Mouse (Mus musculus): Measurements from ENCODE around the gene Ankrd13b.
"Not testable (repeated sequence)": the region's sequence is repeated elsewhere in the genome, so short reads cannot be mapped to it uniquely, and the experiment has no call there.

Gene Ankrd13b

DNA sequence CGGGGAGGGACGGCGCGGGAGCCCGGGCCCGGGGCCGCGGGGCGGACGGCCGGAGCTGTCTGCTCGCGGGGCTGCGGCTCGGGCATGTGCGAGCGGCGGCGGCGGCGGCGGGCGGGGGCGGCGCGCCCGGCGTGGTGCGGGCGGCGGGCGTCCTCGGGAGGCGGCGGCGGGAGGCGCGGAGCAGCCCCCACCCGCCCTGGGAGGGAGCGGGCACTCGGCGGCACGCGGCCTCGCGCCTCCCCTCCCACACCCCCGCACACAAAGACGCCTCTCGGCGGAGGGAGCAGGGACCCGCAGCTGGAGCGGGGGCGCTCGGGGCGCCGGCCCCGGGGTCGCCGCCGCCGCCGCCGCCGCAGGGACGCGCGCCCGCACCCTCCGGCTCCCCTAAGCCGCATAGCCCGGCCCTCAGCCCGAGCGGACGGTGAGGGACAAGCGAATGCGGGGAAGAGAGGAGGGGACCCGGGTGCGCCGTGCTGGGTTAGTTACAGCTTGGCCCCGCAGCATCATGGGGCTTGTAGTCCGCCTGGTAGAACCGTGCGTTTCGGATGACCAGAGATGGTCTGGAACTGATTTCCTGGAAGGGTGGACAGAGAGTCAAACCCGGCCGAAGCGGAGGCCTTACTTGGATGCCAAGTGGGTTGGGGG is at the start of gene Ankrd13b:
Gene Ankrd13b (minus strand): TSS at position 88 of the 645 bp plus-strand sequence.
- DNase-seq (ENCODE audit: extremely low read depth, low read depth) = no peak

DNA sequence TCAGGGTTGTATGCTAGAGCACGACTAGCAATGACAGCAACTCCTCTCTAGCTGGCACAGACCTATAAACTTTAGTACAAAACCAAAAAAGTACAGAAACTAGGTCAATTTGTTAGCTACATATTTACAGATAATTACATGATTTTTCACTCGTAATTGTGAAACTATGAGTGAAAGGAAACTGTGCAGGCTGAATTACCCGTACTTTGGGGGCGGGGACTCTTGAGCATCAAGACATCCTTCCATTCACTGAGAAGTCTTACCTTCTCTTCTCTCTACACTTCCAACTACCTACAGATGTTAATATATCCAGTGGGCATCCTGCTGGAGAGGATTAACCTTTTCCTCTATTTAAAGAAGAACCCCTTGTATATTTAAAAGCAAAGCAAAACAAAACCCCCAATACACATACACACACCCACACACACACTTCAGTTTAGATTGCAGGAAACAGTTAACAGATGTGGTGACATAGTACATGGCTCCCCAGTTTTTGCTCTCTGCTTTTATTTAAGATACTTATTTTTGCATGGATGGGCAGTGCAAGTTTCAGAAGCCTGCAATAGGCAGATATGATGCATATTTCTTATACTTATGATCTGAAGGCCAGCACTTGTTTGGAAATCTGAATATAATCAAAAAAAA is 42.8 kb upstream of the Ankrd13b start:
- no peak for DNase-seq (ENCODE audit: extremely low read depth, low read depth)

DNA sequence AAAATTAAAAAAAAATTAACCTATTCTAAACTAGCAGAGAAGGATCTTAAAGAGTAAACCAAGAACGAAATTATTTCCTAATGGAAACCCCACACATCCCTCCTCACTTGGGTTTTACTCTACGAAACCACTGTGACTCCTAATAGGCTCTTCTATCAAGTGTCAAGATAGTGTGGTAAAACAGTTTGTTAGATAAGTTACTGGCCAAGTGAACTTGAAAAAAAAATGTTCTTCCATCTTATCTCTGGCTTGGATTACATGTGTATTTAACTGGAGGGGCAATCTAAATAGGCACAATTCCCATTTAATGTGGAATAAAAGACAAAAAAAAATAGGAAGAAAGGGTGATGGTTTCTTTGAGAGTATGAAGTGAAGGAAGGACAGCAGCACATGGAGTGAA is 41.4 kb upstream of the Ankrd13b start:
- no peak for DNase-seq (ENCODE audit: extremely low read depth, low read depth)

DNA sequence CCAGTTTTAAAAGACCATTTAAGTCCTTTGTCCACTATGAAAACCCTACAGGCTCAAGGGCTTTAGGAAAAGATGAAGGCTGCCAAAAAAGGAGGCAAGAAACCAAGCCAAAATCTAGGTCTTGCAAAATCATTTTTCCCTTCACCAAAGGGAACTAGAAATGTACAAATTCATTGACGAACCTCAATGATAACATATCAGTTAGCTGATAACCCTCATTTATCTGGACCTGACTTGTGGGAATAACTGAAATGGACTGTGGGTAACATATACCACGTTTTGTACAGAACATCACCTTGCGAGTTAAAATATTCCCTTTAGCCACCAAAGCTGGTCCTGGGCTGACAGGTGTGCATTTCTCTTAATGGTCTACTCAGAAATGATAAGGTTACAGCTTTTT is 40.2 kb upstream of the Ankrd13b start:
- DNase-seq (ENCODE audit: extremely low read depth, low read depth) = no peak

- not testable (repeated sequence) for DNase-seq (ENCODE audit: extremely low read depth, low read depth)
These were observed 38.9 kb upstream of the Ankrd13b start for GRCm38 (mm10) chr11:77528420-77528819.

DNA sequence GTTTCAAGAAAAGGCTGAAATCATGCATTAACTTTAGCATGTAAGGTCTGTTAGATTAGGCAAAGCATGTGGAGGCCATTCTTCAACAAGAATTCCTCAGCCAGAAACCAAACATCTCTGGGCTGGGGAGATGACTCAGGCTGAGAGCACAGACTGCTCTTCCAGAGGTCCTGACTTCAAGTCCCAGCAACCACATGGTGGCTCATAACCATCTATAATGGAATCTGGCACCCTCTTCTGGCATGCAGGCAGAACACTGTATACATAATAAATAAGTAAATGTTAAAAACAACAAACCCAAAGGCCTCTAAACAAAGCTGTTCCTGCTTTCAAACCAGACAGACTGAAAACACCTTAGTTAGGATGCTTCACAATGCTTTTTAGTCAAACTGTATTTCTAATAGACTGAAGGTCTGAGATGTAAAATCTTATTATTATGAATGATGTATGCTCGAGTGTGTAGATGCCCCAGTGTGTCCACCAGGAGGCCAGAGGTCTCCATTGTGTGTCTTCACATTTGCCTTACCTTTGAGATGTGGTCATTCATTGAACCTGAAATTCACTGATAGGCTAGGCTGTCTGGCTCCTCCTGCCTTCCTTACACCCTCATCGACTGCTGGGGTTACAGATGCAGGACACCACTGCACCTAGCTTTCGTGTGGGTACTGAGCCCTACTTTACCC is 36.5 kb upstream of the Ankrd13b start:
- DNase-seq (ENCODE audit: extremely low read depth, low read depth) = no peak

DNA sequence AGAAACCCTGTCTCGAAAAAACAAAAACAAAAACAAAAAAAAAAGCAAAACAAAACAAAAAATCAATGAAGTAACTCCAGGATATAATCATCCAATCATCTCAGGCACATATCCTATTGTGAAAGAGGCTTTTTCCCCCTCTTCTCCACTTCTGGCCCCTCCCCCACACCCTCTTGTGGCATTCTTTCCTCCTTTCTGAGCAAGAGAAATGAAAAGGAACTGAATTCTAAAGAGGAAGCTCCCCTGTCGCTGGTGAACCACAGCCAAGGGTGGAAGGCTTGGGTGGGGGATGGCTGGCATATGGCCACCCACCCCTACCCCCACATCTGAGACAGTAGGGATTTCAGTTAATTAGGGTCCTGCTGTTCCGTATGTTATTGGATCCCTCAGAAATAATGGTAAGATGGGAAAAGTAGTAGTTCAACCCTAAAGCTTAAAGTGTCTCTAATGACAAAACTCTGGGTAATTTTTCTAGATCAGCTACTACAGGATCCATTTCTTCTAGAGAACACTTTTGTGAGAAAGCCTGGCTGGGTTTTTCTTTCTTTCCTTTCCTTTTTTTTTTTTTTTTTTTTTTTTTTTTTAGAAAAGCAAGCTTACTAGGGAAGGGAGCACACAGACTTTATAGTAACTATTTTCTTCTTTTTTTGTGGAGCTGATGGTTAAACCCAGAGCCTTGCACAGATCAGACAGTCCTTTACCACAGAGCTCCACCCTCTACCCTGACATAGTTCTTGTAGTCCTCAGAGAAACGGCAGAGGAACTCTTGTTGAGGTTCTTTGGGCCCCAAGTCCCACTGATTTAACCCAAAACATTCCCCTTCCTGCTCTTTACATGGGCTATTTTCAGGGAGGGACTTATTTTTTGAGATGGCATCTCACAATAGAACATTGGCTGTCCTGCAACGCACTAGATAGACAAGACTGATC is 31.4 kb upstream of the Ankrd13b start:
- peak; percentile 67 for DNase-seq (ENCODE audit: extremely low read depth, low read depth)

DNA sequence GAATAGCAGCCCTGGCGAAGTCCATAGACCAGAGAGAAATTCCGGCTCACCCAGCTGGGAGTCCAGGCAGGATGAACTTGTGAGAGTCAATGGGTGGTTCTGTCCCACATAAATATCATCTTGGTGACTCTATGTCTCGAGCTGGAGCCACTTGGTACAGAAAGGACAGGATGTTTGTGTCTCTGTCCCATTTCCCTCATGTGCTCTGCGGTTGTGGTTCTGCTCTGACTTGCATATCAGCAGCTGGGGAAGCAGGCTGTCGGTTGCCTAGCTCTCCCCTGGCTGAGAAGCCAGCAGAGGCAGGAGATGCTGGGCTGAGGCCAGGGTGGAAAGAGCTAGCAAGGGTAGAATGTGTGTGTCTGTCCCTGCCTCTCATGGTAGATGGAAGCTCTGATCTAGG is 29.6 kb upstream of the Ankrd13b start, which contains the start of gene Gm10392:
Gene Gm10392 (minus strand): TSS at position 156 of the 400 bp plus-strand sequence.
- peak; percentile 47 for DNase-seq (ENCODE audit: extremely low read depth, low read depth)

GRCm38 (mm10) chr11:77518051-77518798 is 28.7 kb upstream of the Ankrd13b start:
- no peak for DNase-seq (ENCODE audit: extremely low read depth, low read depth)

- no peak for DNase-seq (ENCODE audit: extremely low read depth, low read depth)
These were observed 27.3 kb upstream of the Ankrd13b start for GRCm38 (mm10) chr11:77516553-77517425.

DNA sequence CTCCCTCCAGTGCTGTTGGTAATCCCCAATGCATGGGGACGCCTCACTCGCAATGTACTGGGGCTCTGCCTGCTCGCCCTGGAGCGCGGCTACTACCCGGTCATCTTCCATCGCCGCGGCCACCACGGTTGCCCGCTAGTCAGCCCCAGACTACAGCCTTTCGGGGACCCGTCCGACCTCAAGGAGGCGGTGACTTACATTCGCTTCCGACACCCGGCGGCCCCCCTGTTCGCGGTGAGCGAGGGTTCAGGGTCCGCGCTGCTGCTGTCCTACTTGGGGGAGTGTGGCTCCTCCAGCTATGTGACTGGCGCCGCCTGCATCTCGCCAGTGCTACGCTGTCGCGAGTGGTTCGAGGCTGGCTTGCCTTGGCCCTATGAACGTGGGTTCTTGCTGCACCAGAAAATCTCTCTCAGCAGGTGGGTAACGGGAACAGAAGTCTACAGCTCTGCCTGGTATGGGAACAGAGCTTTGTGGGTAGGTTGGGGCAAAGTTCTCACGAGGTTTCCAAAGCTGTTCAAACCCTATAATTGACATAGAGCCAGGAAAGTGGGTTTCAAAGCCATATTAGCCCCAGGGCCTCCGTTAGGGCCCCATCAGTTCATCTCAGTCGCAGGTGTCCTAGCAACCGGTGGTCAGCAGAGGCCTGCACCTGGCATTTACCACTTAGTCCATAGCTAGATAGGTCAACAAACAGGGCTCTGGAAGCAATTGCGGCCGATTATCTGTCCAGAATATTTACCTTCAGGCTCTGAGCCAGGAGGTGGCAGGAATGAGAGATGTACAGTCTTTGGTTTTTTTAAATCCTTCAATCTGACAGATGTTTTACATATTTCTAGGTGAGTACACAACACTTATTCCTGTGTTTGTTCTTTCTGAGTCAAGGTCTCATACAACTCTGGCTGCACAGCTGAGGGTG is 26.4 kb upstream of the Ankrd13b start, which contains the start of gene Trp53i13:
Gene Trp53i13 (minus strand): TSS at position 344 of the 916 bp plus-strand sequence.
- DNase-seq (ENCODE audit: extremely low read depth, low read depth) = no peak

- DNase-seq (ENCODE audit: extremely low read depth, low read depth) = no peak
These were observed 25.6 kb upstream of the Ankrd13b start, which contains the start of gene Abhd15 for GRCm38 (mm10) chr11:77514832-77515636. Gene Abhd15, plus strand, starts transcription at chr11:77515121.

DNA sequence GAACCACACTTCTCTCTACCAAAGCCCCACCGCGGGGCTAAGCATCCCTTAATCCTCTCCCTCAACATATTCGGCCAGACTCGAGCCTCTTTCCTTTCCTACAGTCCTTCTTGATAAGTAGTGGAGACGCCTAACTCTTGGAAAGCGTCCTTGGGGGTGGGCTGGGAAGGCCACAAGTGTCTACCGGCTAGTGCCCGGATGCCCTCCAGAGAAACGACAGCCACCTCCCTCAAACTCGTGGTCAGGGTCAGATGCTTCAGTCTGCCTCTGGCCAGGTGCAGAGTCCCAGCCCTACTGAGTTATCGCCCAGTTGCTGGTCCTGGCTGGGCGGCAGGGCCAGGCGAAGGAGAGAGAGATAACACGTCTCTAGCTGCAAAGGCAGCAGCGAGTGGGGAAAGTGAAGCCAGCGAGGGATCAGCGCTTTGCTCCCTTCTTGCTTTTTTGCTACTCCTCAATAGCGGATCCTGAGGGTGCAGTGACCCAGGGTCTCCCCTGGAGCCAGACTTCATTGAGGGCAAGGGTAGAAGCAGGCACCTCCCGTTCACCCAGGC is 24.9 kb upstream of the Ankrd13b start:
- DNase-seq (ENCODE audit: extremely low read depth, low read depth) = no peak

DNA sequence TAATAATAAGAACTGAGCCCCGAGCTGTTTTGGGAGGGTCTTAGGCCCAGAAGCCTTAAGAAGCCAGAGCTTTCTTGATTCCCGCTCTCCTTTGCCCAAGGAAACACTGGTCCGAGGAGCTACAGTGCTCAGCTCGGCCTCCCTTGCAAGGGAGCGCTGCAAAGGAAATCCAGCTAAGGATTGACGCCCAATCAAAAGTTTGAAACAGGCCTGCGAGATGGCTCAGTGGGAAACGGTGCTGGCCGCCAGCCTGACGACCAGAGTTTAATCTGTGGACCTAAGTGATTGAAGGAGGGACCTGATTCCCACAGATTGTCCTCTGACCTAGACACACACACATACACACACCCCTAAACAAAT is 24.3 kb upstream of the Ankrd13b start:
- DNase-seq (ENCODE audit: extremely low read depth, low read depth) = no peak

DNA sequence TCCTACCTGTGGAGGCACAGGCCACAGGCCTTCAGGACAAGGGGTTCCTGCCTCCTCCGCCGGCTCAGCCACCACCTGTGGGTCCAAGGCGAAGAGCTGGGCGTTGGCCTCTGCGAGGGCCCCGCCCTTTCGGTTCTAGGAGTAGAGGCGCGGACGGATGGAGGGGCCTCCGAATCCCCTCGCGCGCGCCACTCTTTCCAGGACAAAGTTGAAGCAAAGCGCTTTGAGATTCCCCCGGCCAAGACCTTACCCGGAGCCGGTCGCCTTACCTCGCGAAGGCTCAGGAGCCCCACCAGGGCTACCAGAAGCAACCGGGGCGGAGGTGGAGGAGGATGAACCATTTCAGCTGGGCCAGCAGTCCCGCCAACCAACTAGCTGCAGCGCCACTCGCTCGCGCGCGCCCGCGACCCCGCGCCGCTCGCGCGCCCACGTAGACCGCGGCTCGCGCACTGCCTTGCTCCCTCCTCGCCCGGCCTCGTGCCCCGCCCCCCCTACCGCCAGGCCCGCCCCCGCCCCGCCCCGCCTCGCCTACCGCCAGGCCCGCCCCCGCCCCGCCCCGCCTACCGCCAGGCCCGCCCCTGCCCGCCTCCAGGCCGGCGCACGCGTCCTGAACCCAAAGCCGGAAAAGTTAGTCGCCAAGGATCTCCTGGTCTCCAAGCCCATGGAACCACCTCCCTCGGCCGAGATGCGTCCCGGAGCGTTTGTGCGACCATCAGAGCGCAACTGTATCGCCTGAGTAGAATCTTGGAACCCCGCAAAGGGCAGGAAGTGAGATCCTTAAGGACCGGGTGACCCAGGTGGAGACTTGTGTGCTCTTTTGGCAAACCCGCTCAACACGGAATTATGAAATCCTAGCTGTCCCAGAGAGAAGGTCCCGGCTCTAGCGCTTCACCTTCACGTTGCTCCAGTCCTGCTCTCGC is 23.7 kb upstream of the Ankrd13b start:
- DNase-seq (ENCODE audit: extremely low read depth, low read depth) = peak; percentile 46

DNA sequence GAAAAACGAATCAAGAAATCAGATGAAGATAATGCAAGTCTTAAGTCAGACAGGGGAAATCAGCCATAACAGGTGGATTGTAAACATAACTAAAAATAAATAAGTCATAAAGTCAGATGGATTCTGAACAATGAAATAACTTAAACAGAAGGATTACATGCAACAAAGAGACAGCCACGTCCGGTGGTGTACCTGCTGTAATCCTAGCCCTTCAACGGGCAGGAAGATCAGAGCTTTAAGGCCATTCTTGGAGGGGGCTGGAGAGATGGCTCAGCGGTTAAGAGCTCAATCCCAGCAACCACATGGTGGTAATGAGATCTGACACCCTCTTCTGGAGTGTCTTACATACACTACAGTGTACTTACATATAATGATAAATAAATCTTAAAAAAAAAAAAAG is 21.9 kb upstream of the Ankrd13b start:
- DNase-seq (ENCODE audit: extremely low read depth, low read depth) = no peak

All from MEL-GATA-1-ER (cell line).